Mouse (Mus musculus): ENCODE data around the gene Pianp.

DNA sequence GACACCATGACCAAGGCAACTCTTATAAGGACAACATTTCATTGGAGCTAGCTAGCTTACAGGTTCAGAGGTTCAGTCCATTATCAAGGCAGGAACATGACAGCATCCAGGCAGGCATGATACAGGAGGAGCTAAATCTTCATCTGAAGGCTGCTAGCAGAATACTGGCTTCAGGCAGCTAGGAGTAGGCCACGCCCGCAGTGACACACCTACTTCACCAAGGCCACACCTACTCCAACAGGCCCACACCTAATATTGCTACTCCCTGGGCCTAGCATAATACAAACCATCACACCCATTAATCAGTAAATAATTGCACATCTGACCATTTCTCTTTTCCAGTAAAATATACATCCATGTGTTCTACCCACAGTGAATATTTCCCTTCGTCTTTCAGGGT lies 21.2 kb downstream of the Pianp start:
- TF ChIP-seq CTCF (IDR thresholded peaks at IDR 0.05; ENCODE audit: extremely low read depth, insufficient read depth, insufficient read length, insufficient replicate concordance) (no peak), POLR2A (IDR thresholded peaks at IDR 0.05; ENCODE audit: low read depth, low read length) (no peak)
